Mouse (Mus musculus): ENCODE data around the gene Psmd4.

- TF ChIP-seq CTCF (IDR thresholded peaks at IDR 0.05; ENCODE audit: insufficient read depth, low read depth, low read length) (no peak), POLR2A (IDR thresholded peaks at IDR 0.05; ENCODE audit: insufficient read depth, low read depth, low read length) (no peak)
Measured at GRCm38 (mm10) chr3:94985513-94985912, 56.9 kb downstream of the Psmd4 start.
